Mouse (Mus musculus): ENCODE measurements around the gene Ddc. TPM values are rescaled to one million over a fixed set of nuclear protein-coding genes. Genes with fewer than 3 reads are reported as not detected.
A peak's percentile ranks its signal among the peaks of the same experiment; 100 is the strongest.

The Ddc gene
- polyA plus RNA-seq, 1 experiment, result 0.78 TPM

DNA sequence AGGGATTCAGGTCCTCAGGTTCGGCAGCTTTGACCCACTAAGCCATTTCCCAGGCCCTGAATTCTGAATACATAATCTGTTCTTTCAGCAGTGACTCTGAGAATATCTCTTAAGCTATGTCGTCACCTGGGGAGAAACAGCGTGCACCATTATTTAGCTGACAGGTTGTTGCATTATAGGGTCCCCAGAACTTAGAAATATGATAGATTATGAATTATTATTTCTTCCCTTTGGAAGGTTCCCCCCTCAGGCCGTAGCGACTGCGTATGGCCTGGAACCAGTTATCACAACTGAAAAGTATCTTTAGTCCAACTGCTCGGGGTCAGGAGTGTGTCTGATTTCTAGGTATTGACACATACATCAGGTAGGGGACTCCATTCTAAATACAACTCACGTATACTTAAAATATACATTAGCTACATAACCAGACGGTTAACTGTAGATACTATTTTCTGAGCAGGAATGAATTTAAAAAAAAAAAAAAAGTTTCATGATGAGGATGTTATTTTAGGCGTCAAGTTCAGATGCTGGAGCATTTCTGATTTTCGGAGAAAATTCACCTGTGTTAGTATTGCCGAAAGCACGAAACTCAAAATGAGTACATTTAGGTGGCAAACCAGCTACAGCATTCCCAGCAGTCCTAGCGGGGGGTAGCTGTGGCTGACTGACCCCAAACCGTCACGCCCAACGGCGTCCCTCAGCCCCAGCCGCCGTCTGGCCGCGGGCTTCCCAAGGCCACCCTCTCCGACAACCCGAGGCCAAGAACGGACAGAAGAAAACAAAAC is 89.7 kb downstream of the Ddc start:
- Histone ChIP-seq H3K4me1 (replicated peaks; ENCODE audit: control insufficient read depth, insufficient read depth, low read length) (0 out of 2 replicates have a peak, but pooled peaks cover 2% of the 10 kb centered on the region), H3K36me3 (ENCODE audit: control insufficient read depth, insufficient read depth, low read length) (no peaks in the 10 kb centered on the region), H3K27ac (ENCODE audit: control insufficient read depth, insufficient read depth, low read length) (no peak overlapping the region), H3K4me3 (ENCODE audit: control insufficient read depth, insufficient read depth, low read length) (peak overlapping the region; percentile 56), H3K27me3 (ENCODE audit: control insufficient read depth, insufficient read depth, low read length) (no peaks in the 10 kb centered on the region)
- TF ChIP-seq POLR2A (IDR thresholded peaks at IDR 0.05; ENCODE audit: control insufficient read depth, extremely low read depth, insufficient read depth, low read length, poor library complexity), result no peak
- TF ChIP-seq CTCF (IDR thresholded peaks at IDR 0.05; ENCODE audit: borderline replicate concordance, control insufficient read depth, extremely low read depth, insufficient read depth, low read length, poor library complexity), result no peak; the same call in 1 of the 2 replicates
- WGBS, result 6% methylated on average over 25 of the region's 25 CpGs
- DNase-seq, result no peak

GRCm38 (mm10) chr11:11805951-11806350 is 92.0 kb downstream of the Ddc start:
- DNase-seq, result no peak

GRCm38 (mm10) chr11:11804421-11804820 is 93.5 kb downstream of the Ddc start:
- 93% methylated on average over 5 of the region's 5 CpGs for WGBS

More at GRCm38 (mm10) chr11:11805951-11806350, 92.0 kb downstream of the Ddc start:
- no peak overlapping the region for H3K27ac ChIP-seq (ENCODE audit: control insufficient read depth, insufficient read depth, low read length)
- no peaks in the 10 kb centered on the region for H3K27me3 ChIP-seq (ENCODE audit: control insufficient read depth, insufficient read depth, low read length)
- no peak for TF ChIP-seq CTCF (IDR thresholded peaks at IDR 0.05; ENCODE audit: borderline replicate concordance, control insufficient read depth, extremely low read depth, insufficient read depth, low read length, poor library complexity)
- no peak for TF ChIP-seq POLR2A (IDR thresholded peaks at IDR 0.05; ENCODE audit: control insufficient read depth, extremely low read depth, insufficient read depth, low read length, poor library complexity)
- 0 out of 2 replicates have a peak, but pooled peaks cover 2% of the 10 kb centered on the region for H3K4me1 ChIP-seq (replicated peaks; ENCODE audit: control insufficient read depth, insufficient read depth, low read length)
- H3K36me3 ChIP-seq (ENCODE audit: control insufficient read depth, insufficient read depth, low read length), result peaks cover 20% of the 10 kb centered on the region
- H3K4me3 ChIP-seq (ENCODE audit: control insufficient read depth, insufficient read depth, low read length), result no peak overlapping the region
- WGBS, result 95% methylated on average over 4 of the region's 4 CpGs

DNA sequence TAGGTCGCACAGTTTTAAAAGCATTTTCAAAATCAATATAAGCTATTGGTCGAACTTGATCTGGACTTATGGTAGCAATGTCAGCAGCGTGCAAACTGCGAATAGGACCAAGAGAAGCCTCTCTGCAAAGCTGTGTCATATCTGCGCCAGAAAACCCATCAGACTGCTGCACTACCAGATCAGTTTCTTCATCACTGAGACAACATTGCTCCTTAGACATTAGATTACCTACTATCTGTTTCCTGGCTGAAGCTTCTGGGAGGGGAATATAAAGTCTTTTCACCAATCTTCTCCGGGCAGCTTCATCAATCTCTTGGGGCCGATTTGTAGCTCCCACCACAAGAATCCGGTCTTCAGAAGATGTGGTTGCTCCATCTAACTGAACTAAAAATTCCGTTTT is 96.9 kb downstream of the Ddc start:
- no peak for DNase-seq
- TF ChIP-seq POLR2A (IDR thresholded peaks at IDR 0.05; ENCODE audit: control insufficient read depth, extremely low read depth, insufficient read depth, low read length, poor library complexity) (no peak), CTCF (IDR thresholded peaks at IDR 0.05; ENCODE audit: borderline replicate concordance, control insufficient read depth, extremely low read depth, insufficient read depth, low read length, poor library complexity) (no peak)
- Histone ChIP-seq H3K4me1 (replicated peaks; ENCODE audit: control insufficient read depth, insufficient read depth, low read length) (no peaks in the 10 kb centered on the region), H3K36me3 (ENCODE audit: control insufficient read depth, insufficient read depth, low read length) (peaks cover 23% of the 10 kb centered on the region), H3K27ac (ENCODE audit: control insufficient read depth, insufficient read depth, low read length) (no peak overlapping the region), H3K27me3 (ENCODE audit: control insufficient read depth, insufficient read depth, low read length) (no peaks in the 10 kb centered on the region), H3K4me3 (ENCODE audit: control insufficient read depth, insufficient read depth, low read length) (no peak overlapping the region)
- WGBS, result 97% methylated on average over 9 of the region's 9 CpGs

More at GRCm38 (mm10) chr11:11804421-11804820, 93.5 kb downstream of the Ddc start:
- 0 out of 2 replicates have a peak, but pooled peaks cover under 1% of the 10 kb centered on the region for H3K4me1 ChIP-seq (replicated peaks; ENCODE audit: control insufficient read depth, insufficient read depth, low read length)
- DNase-seq, result no peak
- H3K27ac ChIP-seq (ENCODE audit: control insufficient read depth, insufficient read depth, low read length), result no peak overlapping the region
- H3K27me3 ChIP-seq (ENCODE audit: control insufficient read depth, insufficient read depth, low read length), result no peaks in the 10 kb centered on the region
- TF ChIP-seq POLR2A (IDR thresholded peaks at IDR 0.05; ENCODE audit: control insufficient read depth, extremely low read depth, insufficient read depth, low read length, poor library complexity) (no peak), CTCF (IDR thresholded peaks at IDR 0.05; ENCODE audit: borderline replicate concordance, control insufficient read depth, extremely low read depth, insufficient read depth, low read length, poor library complexity) (no peak)
- no peak overlapping the region for H3K4me3 ChIP-seq (ENCODE audit: control insufficient read depth, insufficient read depth, low read length)
- peaks cover 23% of the 10 kb centered on the region for H3K36me3 ChIP-seq (ENCODE audit: control insufficient read depth, insufficient read depth, low read length)

GRCm38 (mm10) chr11:11800304-11800703 is 97.6 kb downstream of the Ddc start:
- no peak for DNase-seq
- Histone ChIP-seq H3K4me3 (ENCODE audit: control insufficient read depth, insufficient read depth, low read length) (no peak overlapping the region), H3K27ac (ENCODE audit: control insufficient read depth, insufficient read depth, low read length) (no peak overlapping the region), H3K27me3 (ENCODE audit: control insufficient read depth, insufficient read depth, low read length) (no peaks in the 10 kb centered on the region), H3K36me3 (ENCODE audit: control insufficient read depth, insufficient read depth, low read length) (peaks cover 23% of the 10 kb centered on the region), H3K4me1 (replicated peaks; ENCODE audit: control insufficient read depth, insufficient read depth, low read length) (no peaks in the 10 kb centered on the region)
- no peak for TF ChIP-seq CTCF (IDR thresholded peaks at IDR 0.05; ENCODE audit: borderline replicate concordance, control insufficient read depth, extremely low read depth, insufficient read depth, low read length, poor library complexity)
- TF ChIP-seq POLR2A (IDR thresholded peaks at IDR 0.05; ENCODE audit: control insufficient read depth, extremely low read depth, insufficient read depth, low read length, poor library complexity), result no peak
- 97% methylated on average over 3 of the region's 3 CpGs for whole genome bisulfite sequencing

- no peak for DNase-seq
- Histone ChIP-seq H3K27me3 (ENCODE audit: control insufficient read depth, insufficient read depth, low read length) (no peaks in the 10 kb centered on the region), H3K36me3 (ENCODE audit: control insufficient read depth, insufficient read depth, low read length) (peaks cover 23% of the 10 kb centered on the region), H3K27ac (ENCODE audit: control insufficient read depth, insufficient read depth, low read length) (no peak overlapping the region), H3K4me3 (ENCODE audit: control insufficient read depth, insufficient read depth, low read length) (no peak overlapping the region), H3K4me1 (replicated peaks; ENCODE audit: control insufficient read depth, insufficient read depth, low read length) (no peaks in the 10 kb centered on the region)
- TF ChIP-seq POLR2A (IDR thresholded peaks at IDR 0.05; ENCODE audit: control insufficient read depth, extremely low read depth, insufficient read depth, low read length, poor library complexity) (no peak), CTCF (IDR thresholded peaks at IDR 0.05; ENCODE audit: borderline replicate concordance, control insufficient read depth, extremely low read depth, insufficient read depth, low read length, poor library complexity) (no peak)
- WGBS, result 97% methylated on average over 1 of the region's 1 CpGs
These were observed 99.3 kb downstream of the Ddc start for GRCm38 (mm10) chr11:11798690-11799089.
